Mouse (Mus musculus): ENCODE data around the gene Polr2h.

Gene Polr2h

DNA sequence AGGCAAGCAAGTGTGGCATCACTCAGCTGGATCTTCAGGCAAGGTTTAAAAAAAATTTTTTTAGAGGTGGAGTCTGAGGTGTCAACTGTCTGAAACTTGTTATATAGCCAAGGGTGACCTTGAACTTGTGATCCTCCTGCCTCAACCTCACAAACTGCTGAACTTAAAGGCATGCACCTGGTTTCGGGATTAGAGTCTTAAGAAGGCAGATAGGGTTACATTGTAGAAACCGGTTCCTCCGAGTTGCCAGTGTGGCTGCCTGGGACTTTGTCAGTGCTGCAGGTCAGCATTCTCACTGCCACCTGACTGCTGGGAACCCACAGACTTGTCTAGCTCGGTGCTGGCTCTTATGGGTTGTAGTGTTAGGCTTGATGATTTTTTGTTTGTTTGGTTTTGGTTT is 5.8 kb downstream of the Polr2h start:
- DNase-seq = no peak

DNA sequence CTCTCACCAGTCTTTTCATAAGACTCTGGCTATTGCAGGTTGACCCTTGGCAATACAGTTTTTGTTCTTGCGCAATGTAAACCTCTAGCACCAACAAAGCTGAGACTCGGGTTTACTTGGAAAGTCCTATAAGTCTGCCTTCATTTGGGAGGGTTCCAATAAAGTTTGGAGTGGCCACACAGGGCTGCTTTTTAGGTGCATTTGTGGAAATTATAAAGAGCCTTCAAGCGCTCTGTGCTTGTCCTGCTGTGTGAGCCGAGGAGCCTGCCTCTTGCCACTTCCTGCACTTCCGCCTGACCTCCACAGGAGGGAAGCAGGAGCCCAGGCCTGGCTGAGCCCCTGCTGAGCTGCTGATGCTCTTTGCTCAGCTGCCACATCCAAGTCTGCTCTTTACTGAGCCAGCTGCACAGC is 6.9 kb downstream of the Polr2h start:
- DNase-seq = peak; percentile 56

GRCm38 (mm10) chr16:20725321-20725720 is 7.9 kb downstream of the Polr2h start:
- no peak for DNase-seq

- no peak for DNase-seq
Measured at GRCm38 (mm10) chr16:20725750-20726149, 8.3 kb downstream of the Polr2h start.

GRCm38 (mm10) chr16:20726384-20726783 is 8.9 kb downstream of the Polr2h start:
- no peak for DNase-seq

DNA sequence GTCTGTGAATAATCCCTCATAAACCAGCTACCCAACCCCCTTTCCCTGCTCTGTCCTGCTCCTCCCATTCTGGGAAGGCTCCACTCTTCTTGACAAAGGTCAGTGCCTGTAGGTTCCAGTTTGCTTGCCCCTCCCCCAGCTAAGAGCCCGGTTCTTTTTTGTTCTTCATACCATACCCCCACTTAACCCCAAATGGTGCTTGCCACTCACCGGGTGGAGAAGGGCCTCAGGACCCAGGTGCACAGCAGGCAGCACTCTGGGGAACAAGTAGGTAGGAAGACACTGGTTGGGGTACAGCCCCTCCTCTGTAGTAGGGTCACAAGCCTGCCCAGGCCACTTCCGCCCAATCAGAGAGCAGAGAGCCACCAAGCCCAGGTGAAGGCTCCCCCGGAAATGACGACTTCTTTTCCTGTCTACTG is 12.8 kb downstream of the Polr2h start:
- no peak for DNase-seq

- no peak for DNase-seq
Measured at GRCm38 (mm10) chr16:20731688-20732087, 14.2 kb downstream of the Polr2h start.

DNA sequence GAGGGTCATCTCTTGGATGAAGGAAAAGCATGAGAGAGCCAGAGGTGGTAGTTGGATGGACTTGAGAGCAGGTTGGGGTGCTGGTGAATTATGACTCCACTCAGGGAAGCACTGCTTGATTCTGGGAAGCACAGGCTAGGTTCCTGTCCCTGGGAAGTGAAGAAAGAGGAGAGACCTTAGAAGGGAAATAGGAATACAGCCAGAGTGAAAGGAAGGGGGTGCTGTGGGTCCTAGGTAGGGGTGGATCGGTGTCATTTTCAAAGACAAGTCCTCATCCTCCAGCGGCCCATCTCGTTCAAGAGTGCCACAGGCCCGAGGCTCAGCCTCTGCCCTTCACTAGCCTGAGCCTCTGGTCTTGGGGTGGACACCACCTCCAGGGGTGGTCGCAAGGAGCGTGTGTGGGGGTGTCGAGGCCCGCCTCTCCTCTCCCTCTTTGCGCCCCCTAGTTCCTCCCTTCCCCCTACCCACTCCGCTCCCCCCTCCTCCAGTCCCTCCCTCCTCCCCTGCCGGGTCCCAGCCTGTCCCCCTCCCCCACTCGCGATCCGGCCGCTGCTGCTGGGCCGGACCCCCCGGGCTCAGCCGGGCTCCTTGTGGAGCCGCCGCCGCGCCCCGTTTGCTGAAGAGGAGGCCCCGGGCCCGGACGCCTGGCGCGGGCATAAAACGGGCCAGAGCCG is 14.9 kb downstream of the Polr2h start:
- peak; percentile 55 for DNase-seq

GRCm38 (mm10) chr16:20732925-20733730 is 15.7 kb downstream of the Polr2h start, which contains the start of gene Chrd:
Gene Chrd, plus strand, starts transcription at chr16:20733127.
- DNase-seq = peak; percentile 68

GRCm38 (mm10) chr16:20733731-20734730 is 16.6 kb downstream of the Polr2h start, which contains the start of gene Thpo:
Gene Thpo, minus strand, starts transcription at chr16:20734511.
- no peak for DNase-seq

- DNase-seq = no peak
Measured at GRCm38 (mm10) chr16:20735651-20736050, 18.2 kb downstream of the Polr2h start.

DNA sequence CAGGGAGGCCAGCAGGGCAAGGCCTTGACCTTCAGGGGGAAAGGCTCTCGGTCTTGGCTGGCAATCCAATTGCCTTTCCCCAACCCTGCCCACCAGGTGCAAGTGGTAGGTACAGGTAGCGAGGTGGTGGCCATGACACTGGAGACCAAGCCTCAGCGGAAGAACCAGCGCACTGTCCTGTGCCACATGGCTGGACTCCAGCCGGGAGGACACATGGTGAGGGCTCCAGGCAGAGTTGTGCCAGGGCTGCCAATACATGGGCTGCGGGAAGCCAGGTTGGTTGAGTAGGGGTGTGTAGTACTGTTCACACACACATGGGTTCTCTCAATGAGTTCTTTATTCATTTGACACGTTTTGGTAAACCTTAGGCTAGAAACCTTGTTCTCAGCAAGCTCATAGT is 18.7 kb downstream of the Polr2h start:
- no peak for DNase-seq

GRCm38 (mm10) chr16:20736823-20737222 is 19.4 kb downstream of the Polr2h start:
- DNase-seq = no peak

DNA sequence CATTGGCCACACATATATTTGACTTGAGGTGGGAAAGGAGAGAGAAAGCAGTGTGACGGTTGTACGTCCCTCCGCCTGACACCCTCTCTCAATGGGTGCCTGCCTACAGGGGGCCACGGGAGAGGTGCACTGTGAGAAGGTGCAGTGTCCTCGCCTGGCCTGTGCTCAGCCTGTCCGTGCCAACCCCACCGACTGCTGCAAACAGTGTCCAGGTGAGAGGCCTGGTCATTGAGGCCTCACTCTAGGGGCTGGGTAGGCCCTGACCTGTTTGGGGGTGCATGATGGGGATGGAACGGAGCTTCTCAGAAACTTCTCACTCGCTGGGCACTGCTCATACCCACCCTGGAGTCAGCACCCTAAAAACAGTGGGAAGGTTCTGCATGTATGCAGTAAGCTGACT is 22.4 kb downstream of the Polr2h start:
- no peak for DNase-seq

DNA sequence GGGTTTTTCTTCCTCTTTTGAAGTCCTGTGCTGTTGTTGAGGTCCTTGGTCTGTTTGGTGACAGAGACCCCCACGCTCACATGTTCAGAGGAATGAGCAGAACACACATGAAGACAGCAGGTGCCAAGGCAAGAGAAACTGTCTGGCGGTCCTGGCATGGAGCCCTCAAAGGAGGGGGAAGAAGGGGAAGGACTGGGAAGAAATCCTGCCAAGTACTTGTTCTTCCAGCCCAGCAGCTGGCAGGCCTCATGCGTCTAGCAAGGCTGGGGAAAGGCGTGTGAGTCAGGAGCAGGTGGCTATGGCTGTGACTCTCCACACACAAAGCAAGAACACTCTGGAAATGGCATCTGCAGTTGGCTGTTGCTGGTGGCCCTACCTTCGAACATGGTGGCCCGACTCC is 29.2 kb downstream of the Polr2h start:
- peak; percentile 74 for DNase-seq

- DNase-seq = no peak
Measured at GRCm38 (mm10) chr16:20750518-20750917, 33.1 kb downstream of the Polr2h start.

- DNase-seq = no peak
Measured at GRCm38 (mm10) chr16:20756052-20756451, 38.6 kb downstream of the Polr2h start.

DNA sequence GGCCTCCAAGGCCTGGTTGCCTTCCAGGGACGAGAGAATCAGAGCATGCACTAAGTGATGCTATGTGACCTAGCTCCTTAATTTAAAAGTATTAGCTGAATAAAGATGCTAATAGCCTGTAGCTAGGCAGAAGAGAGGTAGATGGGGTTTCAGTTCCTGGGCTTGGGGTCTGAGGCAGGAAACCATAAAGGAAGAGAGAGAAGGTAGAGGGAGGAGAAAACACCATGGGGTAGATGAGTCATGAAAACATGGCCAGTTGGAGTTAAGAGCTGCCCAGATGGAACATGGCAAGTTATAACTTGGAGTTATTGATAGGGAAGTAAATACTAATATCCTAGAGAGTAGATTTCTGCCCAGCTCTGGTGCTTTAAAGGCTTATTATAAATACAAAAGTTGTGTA is 39.9 kb downstream of the Polr2h start:
- DNase-seq = no peak

DNA sequence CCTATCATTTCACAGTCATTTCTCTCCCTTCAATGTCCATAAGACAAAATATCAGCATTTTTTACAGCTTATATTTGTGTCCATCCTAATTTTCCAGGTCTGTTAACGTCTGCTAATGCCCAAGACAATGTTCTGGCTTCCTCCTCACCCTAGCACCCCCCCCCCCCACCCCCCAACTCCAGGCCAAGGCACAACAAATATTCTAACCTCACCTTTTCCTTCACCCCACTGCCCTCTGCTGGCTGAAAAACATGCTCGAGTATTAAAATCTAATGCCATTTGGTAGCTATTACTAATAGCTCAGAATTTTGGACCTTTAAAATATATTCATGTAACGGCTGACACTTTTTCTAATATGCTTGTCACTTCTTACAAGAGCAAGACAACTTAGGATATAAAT is 44.2 kb downstream of the Polr2h start:
- DNase-seq = no peak

- peak; percentile 21 for DNase-seq
Measured at GRCm38 (mm10) chr16:20765244-20765643, 47.8 kb downstream of the Polr2h start.

All from right cerebral cortex, postnatal 14 days (tissue).